Mouse (Mus musculus) olfactory bulb, adult 2 months (tissue): ENCODE measurements around the gene Nomo1. TPM values are rescaled to one million over a fixed set of nuclear protein-coding genes. Genes with fewer than 3 reads are reported as not detected.

Experiments
- H3K27ac ChIP-seq: fragments of 200-500 bp; 2 replicates; pipeline ENCODE4 v1.5.1; 2012; ENCODE audit warnings: low read depth, low read length; ENCODE audit not compliant: insufficient read depth
- H3K4me1 ChIP-seq: fragments of 200-500 bp; 2 replicates; pipeline ENCODE4 v1.6.1; 2012; ENCODE audit warnings: low read length; ENCODE audit not compliant: control insufficient read depth, insufficient read depth
- H3K4me3 ChIP-seq: fragments of 200-500 bp; 2 replicates; pipeline ENCODE4 v1.5.1; 2012; ENCODE audit warnings: mild to moderate bottlenecking, low read depth, low read length, moderate library complexity; ENCODE audit not compliant: insufficient read depth
- CTCF ChIP-seq: fragments of 200-500 bp; IDR thresholded peaks from 2 replicates; pipeline ENCODE4 v1.5.1; 2012; ENCODE audit warnings: low read depth, mild to moderate bottlenecking, low read length, moderate library complexity; ENCODE audit not compliant: insufficient read depth
- POLR2A ChIP-seq: fragments of 200-500 bp; IDR thresholded peaks from 2 replicates; pipeline ENCODE4 v1.6.1; 2012; ENCODE audit warnings: mild to moderate bottlenecking, low read depth, low read length, moderate library complexity; ENCODE audit not compliant: insufficient read depth
- WGBS: fragments of 180-500 bp; shearing (Covaris S2); methylation state at CpG from one replicate; pipeline ENCODE4 v1.1.7; 2018; 5-methylcytosine and 5-hydroxymethylcytosine counted together
- polyA plus RNA-seq: library from polyadenylated mRNA; stranded (reverse); fragments of >200 nt; gene quantifications from 2 replicates; pipeline ENCODE4 v1.2.4, GENCODE M21; 2012; ENCODE audit warnings: low replicate concordance; ENCODE audit not compliant: missing spikeins, insufficient read depth, insufficient read length

Nomo1 gene
- polyA plus RNA-seq, 1 experiment, result 117 TPM

GRCm38 (mm10) chr7:46019594-46019993 is 13.9 kb upstream of the Nomo1 start:
- Histone ChIP-seq H3K27ac (no peak overlapping the region), H3K4me3 (no peak overlapping the region), H3K4me1 (no peaks in the 10 kb centered on the region)
- TF ChIP-seq CTCF, result no peak
- no peak for TF ChIP-seq POLR2A
- WGBS, result 52% methylated on average over 3 of the region's 3 CpGs

- no peak for TF ChIP-seq CTCF
- TF ChIP-seq POLR2A, result no peak
- H3K4me3 ChIP-seq, result no peak overlapping the region
- WGBS, result 27% methylated on average over 4 of the region's 4 CpGs
Observed at GRCm38 (mm10) chr7:46021951-46022350, 11.5 kb upstream of the Nomo1 start.

GRCm38 (mm10) chr7:46025436-46025835 is 8.1 kb upstream of the Nomo1 start:
- 82% methylated on average over 9 of the region's 9 CpGs for WGBS
- Histone ChIP-seq H3K4me1 (no peaks in the 10 kb centered on the region), H3K27ac (no peak overlapping the region), H3K4me3 (no peak overlapping the region)
- no peak for TF ChIP-seq POLR2A
- no peak for TF ChIP-seq CTCF

More at GRCm38 (mm10) chr7:46021951-46022350, 11.5 kb upstream of the Nomo1 start:
- no peaks in the 10 kb centered on the region for H3K4me1 ChIP-seq
- no peak overlapping the region for H3K27ac ChIP-seq

GRCm38 (mm10) chr7:46028681-46029080 is 4.8 kb upstream of the Nomo1 start:
- no peak for TF ChIP-seq CTCF
- no peak for TF ChIP-seq POLR2A
- no peak overlapping the region for H3K4me3 ChIP-seq
- 92% methylated on average over 10 of the region's 10 CpGs for WGBS
- H3K4me1 ChIP-seq, result no peaks in the 10 kb centered on the region
- H3K27ac ChIP-seq, result no peak overlapping the region

- WGBS, result 69% methylated on average over 9 of the region's 9 CpGs
- H3K27ac ChIP-seq, result no peak overlapping the region
Observed at GRCm38 (mm10) chr7:46029299-46030144, 4.0 kb upstream of the Nomo1 start.

GRCm38 (mm10) chr7:46030145-46030488 is 3.4 kb upstream of the Nomo1 start, which contains the start of gene Abcc6:
Abcc6 (minus strand) TSS chr7:46030302.
- no peak for TF ChIP-seq POLR2A
- TF ChIP-seq CTCF, result no peak
- WGBS, result 21% methylated on average over 11 of the region's 11 CpGs

More at GRCm38 (mm10) chr7:46029299-46030144, 4.0 kb upstream of the Nomo1 start:
- TF ChIP-seq POLR2A (no peak), CTCF (no peak)
- no peak overlapping the region for H3K4me3 ChIP-seq
- H3K4me1 ChIP-seq, result peaks cover 3% of the 10 kb centered on the region

GRCm38 (mm10) chr7:46031075-46031474 is 2.4 kb upstream of the Nomo1 start:
- Histone ChIP-seq H3K4me1 (peaks cover 6% of the 10 kb centered on the region), H3K4me3 (no peak overlapping the region), H3K27ac (no peak overlapping the region)
- TF ChIP-seq POLR2A, result no peak
- TF ChIP-seq CTCF, result no peak
- WGBS, result 68% methylated on average over 2 of the region's 2 CpGs

More at GRCm38 (mm10) chr7:46030145-46030488, 3.4 kb upstream of the Nomo1 start, which contains the start of gene Abcc6:
- Histone ChIP-seq H3K4me1 (peaks cover 6% of the 10 kb centered on the region), H3K27ac (no peak within 1 kb of the TSS), H3K4me3 (no peak within 1 kb of the TSS)

GRCm38 (mm10) chr7:46033870-46034337 is 406 bp downstream of the Nomo1 start:
- Histone ChIP-seq H3K27ac (no peak overlapping the region), H3K4me1 (peaks cover 6% of the 10 kb centered on the region), H3K4me3 (peak overlapping the region; percentile 86)
- TF ChIP-seq POLR2A (no peak; the same call in 1 of the 2 replicates), CTCF (no peak)
- under 1% methylated on average over 35 of the region's 35 CpGs for WGBS

- Histone ChIP-seq H3K4me1 (peaks cover 6% of the 10 kb centered on the region), H3K4me3 (no peak overlapping the region), H3K27ac (no peak overlapping the region)
- TF ChIP-seq POLR2A (no peak), CTCF (no peak)
- WGBS, result 76% methylated on average over 2 of the region's 2 CpGs
Observed at GRCm38 (mm10) chr7:46034991-46035390, 1.5 kb downstream of the Nomo1 start.

- H3K4me3 ChIP-seq, result no peak overlapping the region
- H3K27ac ChIP-seq, result no peak overlapping the region
- 82% methylated on average over 2 of the region's 2 CpGs for WGBS
- TF ChIP-seq CTCF (no peak), POLR2A (no peak)
- H3K4me1 ChIP-seq, result peaks cover 6% of the 10 kb centered on the region
Observed at GRCm38 (mm10) chr7:46035468-46035867, 2.0 kb downstream of the Nomo1 start.
